Mouse (Mus musculus): Measurements from ENCODE around the gene Dmxl2.

DNA sequence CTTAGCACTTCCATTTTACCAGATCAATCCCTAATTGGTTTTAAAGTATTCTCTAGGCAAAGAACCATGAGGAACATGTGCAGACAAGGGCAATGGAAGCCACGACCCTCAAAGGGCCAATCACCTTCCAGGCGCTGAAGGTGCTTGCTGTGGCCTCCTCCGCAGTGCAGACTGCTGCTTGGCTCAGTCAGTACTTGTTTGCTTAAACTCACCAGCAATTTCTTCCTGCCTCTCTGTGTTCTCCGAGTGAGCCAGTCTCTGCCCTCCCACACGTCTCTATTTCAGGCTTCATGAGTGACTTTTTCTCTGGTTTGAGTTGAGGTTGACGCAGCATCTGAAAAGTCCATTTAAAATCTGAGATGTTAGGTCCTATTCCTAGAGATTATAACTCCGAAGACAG is 17.5 kb upstream of the Dmxl2 start:
- no peak for TF ChIP-seq CTCF (IDR thresholded peaks at IDR 0.05; ENCODE audit: low read depth, low read length)
- TF ChIP-seq POLR2A (IDR thresholded peaks at IDR 0.05; ENCODE audit: borderline replicate concordance, low read depth, low read length), result no peak
